Mouse (Mus musculus) brain, embryonic 14.5 days (tissue): ENCODE data around the gene Slc30a3.

Source experiments
- CTCF ChIP-seq: fragments of 200-500 bp; IDR thresholded peaks from 2 replicates; pipeline ENCODE4 v1.5.1; 2012; ENCODE audit warnings: inconsistent platforms, mild to moderate bottlenecking, moderate library complexity, borderline replicate concordance; ENCODE audit not compliant: insufficient read depth, insufficient read length; ENCODE audit errors: extremely low read depth
- POLR2A ChIP-seq: fragments of 200-500 bp; IDR thresholded peaks from 2 replicates; pipeline ENCODE4 v1.6.1; 2012; ENCODE audit warnings: mild to moderate bottlenecking, inconsistent platforms, borderline replicate concordance; ENCODE audit not compliant: poor library complexity, insufficient read depth, insufficient read length, severe bottlenecking; ENCODE audit errors: extremely low read depth

DNA sequence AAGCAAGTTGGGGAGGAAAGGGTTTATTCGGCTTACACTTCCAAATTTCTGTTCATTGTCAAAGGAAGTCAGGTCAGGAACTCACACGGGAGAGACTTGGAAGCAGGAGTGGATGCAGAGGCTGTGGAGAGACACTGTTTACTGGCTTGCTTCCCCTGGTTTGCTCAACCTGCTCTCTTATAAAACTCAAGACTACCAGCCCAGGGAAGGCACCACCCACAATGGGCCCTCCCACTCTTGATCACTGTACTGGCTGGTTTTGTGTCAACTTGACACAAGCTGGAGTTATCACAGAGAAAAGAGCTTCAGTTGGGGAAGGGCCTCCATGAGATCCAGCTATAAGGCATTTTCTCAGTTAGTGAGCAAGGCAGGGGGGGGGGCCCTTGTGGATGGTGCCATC, 37.0 kb downstream of the Slc30a3 start:
- TF ChIP-seq POLR2A (no peak), CTCF (no peak)
